Mouse (Mus musculus): ENCODE results near the gene Esr2.
"Not testable (repeated sequence)": the region's sequence is repeated elsewhere in the genome, so short reads cannot be mapped to it uniquely, and the experiment has no call there.

Gene Esr2

GRCm38 (mm10) chr12:76165641-76166040, 11.4 kb downstream of the Esr2 start:
- in situ Hi-C loops (cut with MboI, MseI), result no loop called here

- in situ Hi-C loops (cut with MboI, MseI), result not testable (repeated sequence)
Observed at GRCm38 (mm10) chr12:76152389-76152788, 24.7 kb downstream of the Esr2 start.

DNA sequence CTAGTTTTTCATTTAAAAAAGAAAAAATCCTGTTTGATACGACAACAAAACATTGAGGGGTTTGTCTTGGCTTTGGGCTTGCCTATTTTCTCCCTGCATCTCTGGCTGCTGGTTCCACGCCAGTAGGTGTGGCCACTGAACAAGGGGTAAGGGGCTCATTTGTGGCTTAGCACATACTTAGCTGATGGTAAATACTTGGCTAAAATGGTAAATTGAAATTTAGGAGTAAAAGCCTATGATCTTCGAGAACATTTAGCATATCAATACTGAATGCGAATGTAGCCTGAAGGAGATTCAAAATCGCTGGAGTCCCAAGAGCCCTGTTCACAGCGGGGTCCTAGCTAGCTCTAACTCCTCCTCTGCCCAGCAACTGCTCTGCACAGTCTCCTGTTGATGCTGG, 40.4 kb downstream of the Esr2 start:
- in situ Hi-C loops (cut with MboI, MseI), result no loop called here

GRCm38 (mm10) chr12:76133081-76133480, 44.0 kb downstream of the Esr2 start:
- in situ Hi-C loops (cut with MboI, MseI), result not testable (repeated sequence)

DNA sequence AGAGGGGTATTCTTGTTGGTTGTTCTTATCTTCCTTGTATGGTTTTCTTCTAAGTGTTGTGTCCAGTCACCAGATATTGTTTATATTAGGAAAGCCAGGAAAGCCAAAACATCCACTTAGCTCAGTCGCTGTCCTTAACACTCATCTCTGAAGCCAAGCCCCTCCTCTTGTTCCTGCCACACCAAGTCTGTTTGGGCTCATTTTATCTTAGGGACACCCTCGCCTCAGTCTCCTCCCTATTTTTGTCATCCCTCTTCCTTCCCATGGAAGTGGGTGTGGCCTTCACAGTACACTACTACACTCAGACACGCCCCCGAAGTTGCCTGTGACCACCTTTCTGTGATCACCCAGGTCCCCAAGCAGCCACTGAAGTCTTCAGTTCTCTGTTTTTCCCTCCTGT, 44.5 kb downstream of the Esr2 start:
- in situ Hi-C loops (cut with MboI, MseI), result no loop called here

DNA sequence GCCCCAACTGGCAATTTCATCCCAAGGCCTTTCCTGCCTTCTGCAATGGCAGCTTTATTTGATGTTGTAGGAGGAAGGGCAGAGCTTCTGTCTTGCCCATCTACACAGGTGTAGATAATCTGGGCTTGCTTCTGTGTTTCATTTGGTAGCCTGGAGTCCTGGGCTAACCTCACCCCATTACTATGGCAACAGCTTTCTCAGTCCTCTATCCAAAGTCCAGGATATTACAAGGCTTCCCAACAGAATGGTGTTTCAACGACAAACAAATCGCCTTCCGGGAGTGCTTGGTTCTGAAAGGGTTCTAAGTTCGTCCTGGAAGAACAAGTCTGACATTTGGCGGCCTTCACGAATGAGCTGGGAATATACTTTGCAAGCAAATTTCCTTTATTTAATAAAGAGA, 46.2 kb downstream of the Esr2 start:
- in situ Hi-C loops (cut with MboI, MseI), result no loop called here

GRCm38 (mm10) chr12:76130281-76130680, 46.8 kb downstream of the Esr2 start:
- in situ Hi-C loops (cut with MboI, MseI), result no loop called here

DNA sequence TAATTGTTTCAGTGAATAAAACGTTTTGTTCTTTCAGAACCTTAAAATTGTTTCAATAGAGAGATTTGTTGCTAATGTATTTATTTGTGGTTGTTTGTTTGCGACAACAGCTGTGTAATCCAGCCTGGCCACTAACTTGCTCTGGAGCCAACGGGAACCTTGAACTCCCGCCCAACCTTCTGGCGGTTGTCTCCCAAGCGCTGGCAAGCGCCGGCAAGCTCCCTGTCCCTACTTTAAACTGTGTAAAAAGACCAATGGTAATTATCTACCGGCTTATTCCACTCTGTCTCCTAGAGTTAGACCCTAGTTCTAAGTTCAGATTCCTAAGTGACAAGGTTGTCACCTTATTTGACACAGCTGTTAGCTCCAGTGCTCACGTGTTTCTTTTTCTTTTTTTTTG, 48.2 kb downstream of the Esr2 start:
- in situ Hi-C loops (cut with MboI, MseI), result loop anchor here (5.0 kb wide), 1 partner anchor 117 kb away; no protein-coding TSS in a partner anchor

DNA sequence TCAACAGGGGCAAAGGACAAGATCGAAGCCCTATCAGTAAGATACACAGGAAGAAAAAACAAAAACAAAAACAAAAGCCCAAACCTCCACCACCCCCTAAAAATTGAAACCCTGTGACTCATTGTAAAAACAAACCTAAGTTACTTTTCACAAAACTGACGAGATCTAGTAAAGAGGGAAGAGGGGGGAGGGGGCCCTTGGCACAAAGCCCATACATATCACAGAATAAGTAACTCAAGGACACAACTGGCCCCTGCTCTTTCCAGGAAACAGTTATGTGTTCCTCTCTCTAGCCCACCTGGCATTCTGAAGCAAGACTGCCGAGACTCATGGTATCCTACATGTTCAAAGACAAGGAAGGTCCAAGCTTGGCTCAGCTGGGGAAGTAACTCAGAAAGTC, 48.8 kb downstream of the Esr2 start:
- in situ Hi-C loops (cut with MboI, MseI), result loop anchor here (5.0 kb wide), 1 partner anchor 116 kb away; no protein-coding TSS in a partner anchor

- in situ Hi-C loops (cut with MboI, MseI), result no loop called here
Observed at GRCm38 (mm10) chr12:76123223-76123622, 53.8 kb downstream of the Esr2 start.

DNA sequence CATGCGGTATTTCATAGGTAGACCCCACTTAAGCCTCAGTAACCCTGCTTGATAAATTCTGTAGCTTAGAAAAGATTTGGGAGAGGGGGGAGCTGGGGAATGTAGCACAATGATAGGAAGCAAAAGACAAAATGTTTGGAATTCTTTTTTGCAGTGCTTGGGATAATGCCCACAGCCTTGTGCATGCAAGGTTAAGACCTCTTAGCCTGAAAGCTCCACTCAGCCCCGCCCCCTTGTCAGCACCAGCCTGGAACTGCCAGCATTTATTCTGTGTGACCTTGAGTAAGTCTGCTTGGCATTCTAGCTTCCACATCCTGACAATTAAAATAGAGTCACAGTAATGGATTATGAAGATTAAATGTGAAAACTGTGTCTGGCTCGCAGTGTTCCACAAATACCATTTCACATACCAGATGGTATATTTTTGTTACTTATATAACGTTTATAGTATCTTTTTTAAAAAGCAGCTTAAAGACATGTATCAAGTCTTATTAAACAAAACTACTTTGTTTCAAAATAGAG, 59.4 kb downstream of the Esr2 start:
- in situ Hi-C loops (cut with MboI, MseI), result no loop called here

DNA sequence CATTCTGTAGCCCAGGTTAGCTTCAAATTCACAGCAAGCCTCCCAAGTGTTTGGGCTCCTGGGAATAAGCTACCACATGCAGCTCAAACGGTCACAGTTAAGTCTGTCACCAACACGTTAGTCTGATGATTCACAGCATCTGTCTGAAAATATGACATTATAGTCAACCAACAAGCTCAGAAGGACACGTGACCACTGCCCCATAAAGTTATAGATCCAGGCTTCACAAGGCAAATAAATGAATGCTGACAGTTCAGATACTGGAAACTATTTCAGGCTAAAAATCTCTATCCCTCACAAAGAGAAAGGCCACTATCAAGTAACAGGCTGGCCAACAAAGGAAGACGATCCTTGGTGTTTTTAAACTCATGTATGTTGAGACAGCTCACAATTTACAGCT, 60.5 kb downstream of the Esr2 start:
- in situ Hi-C loops (cut with MboI, MseI), result no loop called here

GRCm38 (mm10) chr12:76111046-76111445, 66.0 kb downstream of the Esr2 start:
- in situ Hi-C loops (cut with MboI, MseI), result no loop called here

- in situ Hi-C loops (cut with MboI, MseI), result no loop called here
Observed at GRCm38 (mm10) chr12:76109646-76110405, 67.2 kb downstream of the Esr2 start.

- in situ Hi-C loops (cut with MboI, MseI), result no loop called here
Observed at GRCm38 (mm10) chr12:76104596-76105351, 72.3 kb downstream of the Esr2 start.

GRCm38 (mm10) chr12:76102621-76103020, 74.4 kb downstream of the Esr2 start:
- in situ Hi-C loops (cut with MboI, MseI), result no loop called here

- in situ Hi-C loops (cut with MboI, MseI), result no loop called here
Observed at GRCm38 (mm10) chr12:76095117-76096035, 81.7 kb downstream of the Esr2 start.

DNA sequence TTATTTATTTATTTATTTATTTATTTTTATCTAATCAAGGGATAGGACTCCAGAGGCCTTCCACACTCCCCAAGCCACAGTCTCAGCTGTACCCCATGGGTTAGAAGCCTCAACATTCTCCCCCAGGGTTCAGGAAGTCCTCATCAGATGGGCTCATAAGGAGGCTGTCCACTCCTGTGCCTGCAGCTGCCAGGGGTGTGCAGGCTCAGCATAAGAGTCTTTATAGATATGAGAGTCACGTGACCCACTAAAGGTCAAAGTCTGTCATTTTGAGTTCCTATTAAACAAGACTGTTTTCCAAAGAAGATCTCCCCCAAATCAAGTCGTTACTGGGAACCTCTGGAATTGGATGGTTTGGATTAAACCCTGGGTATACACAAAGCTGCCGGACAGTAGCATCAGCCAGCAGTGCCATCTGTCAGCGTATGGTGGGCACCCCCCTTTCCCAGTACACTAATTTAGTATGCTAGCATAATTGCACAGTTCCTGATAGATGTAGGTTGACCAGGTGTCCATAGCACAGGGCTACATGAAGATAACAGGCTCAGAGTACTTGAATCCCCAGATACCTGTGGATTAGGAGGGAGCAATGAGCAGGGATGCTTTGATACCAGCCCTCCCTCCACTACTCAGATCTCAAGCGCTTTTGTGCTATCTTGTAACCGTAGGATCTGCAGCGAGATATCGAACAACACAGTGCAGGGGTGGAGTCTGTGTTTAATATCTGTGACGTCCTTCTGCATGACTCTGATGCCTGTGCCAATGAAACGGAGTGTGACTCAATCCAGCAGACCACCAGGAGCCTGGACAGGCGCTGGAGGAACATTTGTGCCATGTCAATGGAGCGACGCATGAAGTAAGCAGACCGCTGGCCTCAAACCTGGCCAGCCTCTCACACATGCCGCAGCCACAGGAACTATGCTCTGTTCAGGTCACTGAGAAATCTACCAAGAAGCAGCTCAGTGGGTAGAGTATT, 83.2 kb downstream of the Esr2 start:
- in situ Hi-C loops (cut with MboI, MseI), result no loop called here

DNA sequence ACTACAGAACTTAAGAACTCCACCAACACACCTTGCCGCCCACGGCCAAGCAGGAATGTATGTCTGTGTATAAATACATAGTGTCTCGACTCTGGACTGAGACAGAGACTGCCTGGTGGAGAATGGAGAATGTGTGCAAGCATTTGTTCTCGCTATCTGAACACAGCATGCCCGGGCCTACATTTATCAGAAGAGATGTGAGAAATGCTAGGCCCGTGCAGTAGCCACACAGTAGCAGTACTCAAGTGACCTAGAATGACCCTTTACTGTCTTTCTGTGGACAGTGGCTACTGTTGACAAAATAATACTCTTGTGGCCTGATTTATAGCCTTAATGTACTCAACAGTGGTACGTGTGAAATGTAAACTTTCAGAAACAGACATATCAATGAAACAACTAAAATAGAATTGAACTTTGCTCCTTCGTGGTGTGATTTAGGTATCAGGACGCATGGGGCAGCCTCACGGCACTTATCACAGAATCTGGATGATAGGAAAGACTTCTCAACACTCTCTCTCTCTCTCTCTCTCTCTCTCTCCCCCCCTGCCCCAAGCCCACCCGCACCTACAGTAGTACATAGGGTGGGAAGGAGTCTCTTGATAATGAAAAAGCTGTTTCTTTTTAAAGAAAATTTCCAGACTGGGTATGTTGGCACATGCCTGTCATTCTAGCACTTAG, 84.1 kb downstream of the Esr2 start:
- in situ Hi-C loops (cut with MboI, MseI), result no loop called here

GRCm38 (mm10) chr12:76087025-76087424, 90.0 kb downstream of the Esr2 start:
- in situ Hi-C loops (cut with MboI, MseI), result no loop called here

Data from T-helper 2 cell (primary cell).